Mouse (Mus musculus) ES-Bruce4 (cell line): ENCODE measurements around the gene Fcrl6. TPM values are rescaled to one million over a fixed set of nuclear protein-coding genes. Genes with fewer than 3 reads are reported as not detected.

Experiments
- H3K27ac ChIP-seq: 2 replicates; pipeline ENCODE4 v1.5.1; 2012; ENCODE audit warnings: low read length, inconsistent platforms; ENCODE audit not compliant: insufficient read depth
- H3K27me3 ChIP-seq: 2 replicates; pipeline ENCODE4 v1.6.1; 2012; ENCODE audit warnings: mild to moderate bottlenecking, low read length, inconsistent platforms; ENCODE audit not compliant: control insufficient read depth, poor library complexity, insufficient read depth, severe bottlenecking
- H3K36me3 ChIP-seq: 2 replicates; pipeline ENCODE4 v1.6.1; 2012; ENCODE audit warnings: inconsistent platforms, mild to moderate bottlenecking, low read length, moderate library complexity; ENCODE audit not compliant: control insufficient read depth, poor library complexity, insufficient read depth, severe bottlenecking
- H3K4me1 ChIP-seq: one replicate; pipeline ENCODE4 v1.8.1; 2011; ENCODE audit warnings: low read length; ENCODE audit not compliant: control insufficient read depth, insufficient read depth
- H3K4me3 ChIP-seq: 2 replicates; pipeline ENCODE4 v1.5.1; 2011; ENCODE audit warnings: low read depth, mild to moderate bottlenecking, low read length
- H3K9ac ChIP-seq: 2 replicates; pipeline ENCODE4 v1.6.1; 2012; ENCODE audit warnings: low read depth, mild to moderate bottlenecking, inconsistent platforms; ENCODE audit not compliant: poor library complexity, severe bottlenecking
- H3K9me3 ChIP-seq: replicated peaks from 2 replicates; pipeline ENCODE4 v1.6.1; 2012; ENCODE audit warnings: mild to moderate bottlenecking, low read length, inconsistent platforms; ENCODE audit not compliant: control insufficient read depth, poor library complexity, insufficient read depth, severe bottlenecking
- CTCF ChIP-seq: IDR thresholded peaks from one replicate; pipeline ENCODE4 v1.8.1; 2011; ENCODE audit warnings: low read depth, low read length
- EP300 ChIP-seq: IDR thresholded peaks from 2 replicates; pipeline ENCODE4 v1.6.1; 2011; ENCODE audit warnings: low read depth, low read length; ENCODE audit not compliant: insufficient read depth
- POLR2A ChIP-seq: IDR thresholded peaks from one replicate; pipeline ENCODE4 v1.8.1; 2011; ENCODE audit warnings: low read length; ENCODE audit not compliant: insufficient read depth
- polyA plus RNA-seq: library from polyadenylated mRNA; stranded (reverse); fragments of >200 nt; gene quantifications from 2 replicates; pipeline ENCODE4 v1.2.4, GENCODE M21; 2011; ENCODE audit warnings: low read depth; ENCODE audit not compliant: missing spikeins, insufficient read depth, insufficient read length

Gene Fcrl6
- polyA plus RNA-seq, 1 experiment = not detected

DNA sequence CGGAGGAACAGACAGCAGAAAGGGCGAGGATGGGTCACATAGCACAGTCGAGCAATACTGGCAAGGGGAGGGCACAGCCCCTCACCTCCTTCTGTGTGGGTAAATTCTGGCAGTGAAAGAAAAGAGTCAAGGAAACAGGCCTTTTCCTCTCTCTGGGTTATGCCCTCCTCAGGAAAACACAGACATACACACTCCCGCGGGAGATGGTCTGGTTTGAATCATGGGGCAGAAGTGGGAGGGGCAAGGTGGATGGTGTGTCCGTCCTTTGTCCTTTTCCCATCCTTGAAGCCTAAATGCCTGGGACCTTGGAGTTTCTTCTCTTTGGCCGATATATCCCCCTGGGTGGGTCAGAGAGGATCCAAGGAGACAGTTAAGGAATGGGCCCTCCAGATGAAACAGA is 27.5 kb upstream of the Fcrl6 start:
- Histone ChIP-seq H3K9me3 (no peaks in the 10 kb centered on the region), H3K4me3 (no peak overlapping the region), H3K27ac (no peak overlapping the region)

DNA sequence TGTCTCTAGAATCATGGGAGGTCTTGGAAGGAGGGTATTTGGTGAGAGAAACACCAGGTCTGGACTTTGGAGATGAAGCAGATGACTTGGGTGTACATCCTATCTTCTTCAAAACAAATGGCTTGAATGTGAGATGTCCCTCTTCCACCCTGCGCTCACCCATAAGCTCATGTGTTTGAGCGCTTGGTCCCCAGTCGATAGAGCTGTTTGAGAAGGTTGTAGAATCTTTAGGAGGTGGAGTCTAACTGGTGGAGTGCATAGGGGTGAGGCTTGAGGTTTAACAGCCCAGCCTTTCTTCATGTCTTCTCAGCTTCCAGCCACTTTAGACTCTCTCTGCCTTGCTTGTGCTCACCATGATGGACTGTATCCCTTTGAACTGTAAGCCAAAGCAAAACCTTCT is 24.0 kb upstream of the Fcrl6 start:
- TF ChIP-seq EP300 (no peak), POLR2A (no peak), CTCF (no peak)
- Histone ChIP-seq H3K27ac (no peak overlapping the region), H3K9ac (no peak overlapping the region)

More for the DNA sequence above, 27.5 kb upstream of the Fcrl6 start:
- Histone ChIP-seq H3K4me1 (no peaks in the 10 kb centered on the region), H3K36me3 (no peaks in the 10 kb centered on the region), H3K9ac (no peak overlapping the region), H3K27me3 (no peaks in the 10 kb centered on the region)
- TF ChIP-seq EP300 = no peak
- TF ChIP-seq POLR2A = no peak
- no peak for TF ChIP-seq CTCF

DNA sequence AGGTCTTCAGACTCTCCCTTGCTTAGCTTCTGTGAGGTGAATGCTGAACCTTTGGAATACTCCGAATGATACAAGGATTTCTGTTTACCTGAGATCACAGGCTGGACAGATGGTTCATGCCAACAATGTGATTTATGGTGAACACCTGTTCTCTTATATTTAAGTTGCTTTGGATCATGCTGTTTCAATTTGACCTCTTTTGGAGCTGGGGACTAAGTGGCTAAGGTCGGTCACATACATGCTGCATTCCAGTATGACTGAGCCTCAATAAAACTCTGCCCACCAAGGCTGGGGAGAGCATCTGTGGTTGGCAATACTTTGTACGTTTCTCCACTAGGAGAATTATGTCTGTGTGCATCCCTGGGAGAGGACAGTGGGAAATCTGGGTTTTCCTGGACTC is 21.7 kb upstream of the Fcrl6 start:
- no peak overlapping the region for H3K9ac ChIP-seq
- H3K9me3 ChIP-seq = no peaks in the 10 kb centered on the region
- no peak overlapping the region for H3K4me3 ChIP-seq
- no peaks in the 10 kb centered on the region for H3K27me3 ChIP-seq
- no peaks in the 10 kb centered on the region for H3K36me3 ChIP-seq
- H3K4me1 ChIP-seq = no peaks in the 10 kb centered on the region
- TF ChIP-seq CTCF (no peak), EP300 (no peak)
- no peak overlapping the region for H3K27ac ChIP-seq

More for the DNA sequence above, 24.0 kb upstream of the Fcrl6 start:
- H3K4me3 ChIP-seq = no peak overlapping the region
- H3K36me3 ChIP-seq = no peaks in the 10 kb centered on the region
- H3K27me3 ChIP-seq = no peaks in the 10 kb centered on the region
- H3K4me1 ChIP-seq = no peaks in the 10 kb centered on the region
- no peaks in the 10 kb centered on the region for H3K9me3 ChIP-seq

DNA sequence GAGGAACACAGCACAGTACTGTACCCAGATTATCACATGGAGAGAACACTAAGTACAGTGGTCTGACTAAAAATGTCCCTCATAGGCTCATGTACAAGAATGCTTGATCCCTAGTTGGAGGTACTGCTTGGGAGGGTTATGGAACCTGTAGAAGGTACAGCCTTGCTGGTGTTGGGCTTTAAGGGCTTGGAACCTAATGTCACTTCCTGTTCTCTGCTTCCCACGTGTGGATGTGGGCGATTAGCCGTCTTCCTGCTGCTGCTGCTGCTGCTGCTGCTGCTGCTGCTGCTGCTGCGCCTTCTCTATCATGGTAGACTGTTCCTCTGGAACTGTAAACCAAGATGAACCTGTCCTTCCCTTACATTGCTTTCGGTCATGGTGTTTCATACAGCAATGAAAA is 21.2 kb upstream of the Fcrl6 start:
- no peaks in the 10 kb centered on the region for H3K36me3 ChIP-seq
- H3K9me3 ChIP-seq = no peaks in the 10 kb centered on the region
- H3K4me3 ChIP-seq = no peak overlapping the region
- no peak overlapping the region for H3K27ac ChIP-seq
- TF ChIP-seq EP300 (no peak), CTCF (no peak), POLR2A (no peak)
- H3K27me3 ChIP-seq = no peaks in the 10 kb centered on the region
- no peaks in the 10 kb centered on the region for H3K4me1 ChIP-seq
- H3K9ac ChIP-seq = no peak overlapping the region

DNA sequence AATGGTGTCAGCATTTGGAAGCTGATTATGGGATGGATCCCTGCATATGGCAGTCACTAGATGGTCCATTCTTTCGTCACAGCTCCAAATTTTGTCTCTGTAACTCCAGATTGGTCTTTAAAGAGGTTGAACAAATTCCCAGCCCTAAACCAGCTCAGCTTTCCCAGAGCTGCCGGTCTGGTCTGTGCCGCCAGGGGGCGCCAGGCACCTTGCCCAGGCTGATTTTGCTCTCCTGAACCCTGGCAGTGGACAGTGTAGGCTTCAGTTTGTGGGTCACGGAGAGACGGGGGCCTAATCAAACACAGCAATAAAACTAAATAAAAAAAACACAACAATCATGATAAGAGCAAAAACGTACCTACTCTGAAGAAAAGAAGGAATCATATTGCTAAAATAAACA is 16.9 kb upstream of the Fcrl6 start:
- no peak for TF ChIP-seq EP300
- TF ChIP-seq CTCF = peak; percentile 97
- no peak for TF ChIP-seq POLR2A
- no peaks in the 10 kb centered on the region for H3K36me3 ChIP-seq
- no peak overlapping the region for H3K4me3 ChIP-seq
- H3K27ac ChIP-seq = no peak overlapping the region
- no peaks in the 10 kb centered on the region for H3K27me3 ChIP-seq
- H3K4me1 ChIP-seq = no peaks in the 10 kb centered on the region
- H3K9me3 ChIP-seq = no peaks in the 10 kb centered on the region
- H3K9ac ChIP-seq = no peak overlapping the region

DNA sequence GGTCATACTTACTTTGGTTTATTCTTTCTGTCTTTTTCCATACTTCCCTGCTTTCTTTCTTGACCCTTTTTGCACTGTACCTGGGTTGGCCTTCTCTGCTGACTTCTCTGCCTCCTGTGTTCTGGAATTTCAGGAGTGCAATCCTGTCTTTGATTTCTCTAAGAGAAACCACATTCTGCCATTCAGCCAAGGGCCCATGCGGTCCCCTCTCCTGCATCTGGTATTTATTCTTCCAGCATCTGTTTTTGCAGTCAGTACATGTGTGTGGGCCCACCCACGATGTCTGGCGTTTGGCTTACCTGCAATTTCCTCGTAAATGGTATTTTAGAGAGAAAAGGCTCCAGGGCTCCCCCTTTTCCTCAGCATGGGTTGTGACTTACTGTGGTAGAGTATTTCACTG is 15.8 kb upstream of the Fcrl6 start:
- Histone ChIP-seq H3K27me3 (no peaks in the 10 kb centered on the region), H3K36me3 (no peaks in the 10 kb centered on the region), H3K9ac (no peak overlapping the region), H3K9me3 (no peaks in the 10 kb centered on the region), H3K4me1 (no peaks in the 10 kb centered on the region), H3K27ac (no peak overlapping the region), H3K4me3 (no peak overlapping the region)
- TF ChIP-seq EP300 (no peak), POLR2A (no peak), CTCF (no peak)
